Mouse (Mus musculus): Measurements from ENCODE around the gene Rtl6. TPM values are rescaled to one million over a fixed set of nuclear protein-coding genes. Genes with fewer than 3 reads are reported as not detected.

Rtl6 gene
- 1 to 10 TPM; 6.0 to 6.9 TPM for total RNA-seq (2021)
- long read RNA-seq, experiment 1, full-length matches to known transcripts, result 10 of 10 reads
- long read RNA-seq, experiment 1, partial matches to known transcripts, result 0 of 10 reads
- long read RNA-seq, experiment 1, other reads (novel, unspliced or antisense), result 0 of 10 reads
- long read RNA-seq, experiment 2, full-length matches to known transcripts, result 3 of 3 reads
- long read RNA-seq, experiment 2, partial matches to known transcripts, result 0 of 3 reads
- long read RNA-seq, experiment 2, other reads (novel, unspliced or antisense), result 0 of 3 reads

DNA sequence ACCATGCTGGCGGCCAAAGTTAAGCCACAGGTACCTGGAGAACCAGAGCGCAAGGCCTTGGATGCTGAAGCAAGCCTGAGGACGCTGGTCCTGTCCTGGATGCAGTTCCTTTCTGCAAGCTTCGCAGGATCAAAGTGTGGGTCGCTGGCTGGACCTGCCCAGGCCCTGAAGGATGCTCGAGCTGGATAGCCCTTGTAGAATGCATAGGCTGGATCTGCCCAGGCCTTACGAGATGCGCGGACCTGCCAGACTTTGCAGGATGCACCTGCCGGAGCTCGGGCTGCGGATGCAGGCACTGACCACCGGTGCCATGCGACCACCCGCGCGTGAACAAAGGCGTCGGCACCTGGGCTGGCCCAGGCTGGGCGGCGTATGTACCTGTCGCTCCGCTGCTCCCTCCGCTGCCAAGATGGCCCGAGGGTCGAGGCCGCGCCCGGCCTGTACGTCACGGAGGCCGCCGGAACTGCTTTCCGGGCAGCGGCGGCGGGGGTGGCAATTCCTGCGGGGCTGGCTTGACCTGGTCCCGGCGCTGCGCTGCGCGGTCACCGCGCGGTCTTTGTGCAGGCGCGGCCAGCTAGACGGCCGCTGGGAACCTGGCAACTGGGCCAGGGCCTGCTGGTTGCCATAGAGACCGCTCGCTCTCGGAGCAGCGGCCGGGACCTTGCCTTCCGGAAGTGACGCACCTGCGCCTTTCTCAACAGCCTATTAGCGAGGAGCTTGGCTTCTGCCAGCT is at the start of gene Rtl6:
Gene Rtl6 (minus strand): TSS at position 635 of the 733 bp plus-strand sequence.
- peak; percentile 87 to 93 for DNase-seq

DNA sequence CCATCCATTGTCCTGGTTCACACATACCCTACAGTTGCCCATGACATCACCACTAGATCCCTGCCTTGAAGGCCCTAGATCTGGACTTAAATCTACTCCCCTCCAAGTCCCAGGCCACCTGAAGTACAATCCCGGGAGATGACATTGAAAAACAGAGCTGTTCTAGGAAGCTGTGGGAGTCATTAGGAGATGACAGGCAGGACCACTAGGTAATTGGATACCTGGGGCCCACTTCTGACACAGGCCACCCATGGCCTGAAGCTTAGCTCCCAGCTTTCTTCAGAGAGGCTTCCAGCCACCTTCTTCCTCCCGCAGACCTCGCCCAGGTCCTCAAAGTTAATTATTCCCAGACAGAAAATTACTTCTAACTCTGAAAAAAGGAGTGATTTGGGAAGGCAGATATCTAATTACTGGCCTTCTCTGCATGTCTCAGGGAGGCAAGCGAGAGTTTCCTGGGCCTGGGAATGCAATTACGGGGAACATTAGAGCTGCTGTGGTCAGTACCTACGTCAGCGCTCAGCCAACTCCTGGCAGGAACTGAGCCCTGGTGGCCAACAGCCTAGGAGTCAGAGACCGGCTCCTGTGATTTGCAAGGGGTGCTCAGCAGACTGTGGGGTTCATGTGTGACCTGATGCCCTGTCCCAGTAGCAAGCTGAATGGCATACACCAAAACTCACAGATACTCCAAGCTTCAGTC is 45.8 kb upstream of the Rtl6 start:
- DNase-seq, result no peak

DNA sequence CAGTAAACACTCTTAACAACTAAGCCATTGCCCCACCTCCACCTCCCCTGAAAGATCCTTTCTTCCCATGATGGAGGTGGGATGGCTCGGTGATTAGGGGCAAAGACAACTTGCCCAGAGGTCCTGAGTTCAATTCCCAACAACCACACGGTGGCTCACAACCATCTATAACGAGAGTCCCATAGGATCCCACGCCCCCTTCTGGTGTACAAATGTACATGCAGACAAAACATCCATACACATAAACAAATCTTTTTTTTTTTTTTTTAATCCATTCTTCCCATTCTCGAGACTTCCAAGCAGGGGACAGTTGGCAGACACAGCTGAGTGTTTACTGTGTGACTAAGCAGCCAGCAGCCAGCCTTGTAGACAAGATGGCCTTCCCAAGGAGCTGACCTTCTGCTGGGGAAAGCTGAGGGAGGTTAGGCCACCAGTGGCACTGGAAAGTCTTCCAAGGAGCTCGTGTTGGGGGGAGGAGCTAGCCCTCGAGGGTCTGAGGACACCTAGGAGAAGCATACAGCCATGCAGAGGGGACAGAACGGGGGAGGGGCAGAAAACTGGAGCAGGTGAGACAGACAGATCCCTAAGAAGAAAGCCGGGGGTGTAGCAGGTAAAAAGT is 43.5 kb upstream of the Rtl6 start:
- no peak for DNase-seq

DNA sequence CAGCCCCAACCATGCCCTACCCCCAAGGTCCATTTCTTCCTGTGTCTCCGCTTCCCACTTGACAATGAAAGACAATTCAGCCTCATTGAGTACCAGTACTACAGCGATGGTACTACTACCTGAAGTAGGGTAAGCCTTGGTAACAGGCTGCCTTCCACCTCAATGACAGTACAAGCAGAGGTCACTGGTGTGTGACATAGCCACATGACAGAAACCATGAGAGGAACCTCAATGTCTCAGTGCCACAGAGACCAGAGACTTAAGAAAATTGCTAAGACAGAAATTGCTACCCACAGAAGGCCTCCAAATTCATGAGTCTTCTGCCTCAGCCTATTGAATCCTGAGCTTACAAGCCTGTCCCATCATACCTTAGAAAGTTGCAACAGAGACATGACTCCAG is 41.3 kb upstream of the Rtl6 start:
- DNase-seq, result no peak

DNA sequence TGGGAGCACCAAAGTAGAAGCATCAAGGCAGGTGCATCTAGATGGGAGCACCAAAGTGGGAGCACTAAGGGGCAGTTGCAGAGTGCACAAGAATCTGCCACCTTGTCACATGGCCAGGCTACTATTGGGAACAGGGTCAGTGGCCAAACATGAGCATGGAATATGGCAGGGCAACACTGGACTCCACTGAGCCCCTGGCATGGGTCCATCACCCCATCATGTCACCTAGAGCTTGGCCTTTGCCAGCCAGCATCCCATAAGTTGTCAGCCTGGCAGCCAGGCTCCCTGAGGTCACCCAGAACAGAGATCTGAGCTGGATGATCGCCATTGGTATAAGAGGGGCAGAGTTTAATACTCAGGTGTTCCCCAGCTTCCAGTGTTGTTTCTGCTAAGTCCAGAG is 40.2 kb upstream of the Rtl6 start:
- DNase-seq, result no peak

DNA sequence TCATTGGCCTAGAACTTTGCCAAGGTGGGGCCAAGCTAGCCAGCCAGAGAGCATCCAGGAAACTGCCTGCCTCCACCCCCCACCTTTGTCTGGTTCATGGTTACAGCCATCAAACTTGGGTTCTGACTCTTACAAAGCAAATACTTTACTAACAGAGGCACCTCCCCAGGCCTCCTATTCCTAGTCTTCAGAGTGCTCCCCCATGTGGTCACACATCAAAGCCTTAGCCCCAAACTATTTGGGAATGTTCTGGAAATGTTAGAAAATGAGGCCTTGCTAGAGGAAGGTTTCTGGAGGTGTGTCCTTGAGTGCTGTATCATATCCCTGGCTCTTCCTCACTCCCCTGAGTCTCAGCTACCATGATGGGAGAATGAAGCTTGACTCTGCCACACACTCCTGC is 39.4 kb upstream of the Rtl6 start:
- no peak for DNase-seq

DNA sequence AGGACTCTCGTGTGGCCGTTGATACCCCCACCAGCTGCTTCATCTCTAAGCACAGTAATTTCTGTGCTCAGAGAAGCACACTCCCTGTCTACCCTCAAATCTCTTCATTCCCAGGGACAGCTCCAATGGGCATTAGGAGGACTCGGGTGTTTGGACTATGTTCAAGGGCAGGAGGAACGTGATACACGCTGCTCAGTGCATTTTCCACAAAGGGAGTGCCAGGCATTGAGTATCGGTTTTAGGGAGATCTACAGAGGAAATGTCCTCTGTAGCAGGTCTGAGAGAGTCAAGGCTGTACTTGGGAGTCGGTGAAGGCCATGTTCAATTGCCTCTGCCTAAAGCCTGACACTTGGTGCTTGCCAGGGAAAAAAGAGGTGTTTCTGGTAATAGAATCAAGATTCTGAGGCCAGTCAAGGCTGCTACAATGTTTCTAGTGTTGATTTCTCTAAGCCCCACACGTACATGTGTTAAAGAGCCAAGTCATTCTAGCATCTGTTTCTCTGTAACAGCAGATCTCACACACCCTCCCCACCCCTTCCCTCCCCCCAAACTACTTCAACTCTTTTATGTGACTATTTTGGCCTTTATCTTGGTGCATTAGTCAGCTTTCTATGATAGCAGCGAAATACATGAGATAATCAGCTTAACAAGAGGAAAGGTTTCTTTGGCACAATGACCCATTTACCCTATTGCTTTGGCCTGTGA is 37.8 kb upstream of the Rtl6 start:
- DNase-seq, result no peak

DNA sequence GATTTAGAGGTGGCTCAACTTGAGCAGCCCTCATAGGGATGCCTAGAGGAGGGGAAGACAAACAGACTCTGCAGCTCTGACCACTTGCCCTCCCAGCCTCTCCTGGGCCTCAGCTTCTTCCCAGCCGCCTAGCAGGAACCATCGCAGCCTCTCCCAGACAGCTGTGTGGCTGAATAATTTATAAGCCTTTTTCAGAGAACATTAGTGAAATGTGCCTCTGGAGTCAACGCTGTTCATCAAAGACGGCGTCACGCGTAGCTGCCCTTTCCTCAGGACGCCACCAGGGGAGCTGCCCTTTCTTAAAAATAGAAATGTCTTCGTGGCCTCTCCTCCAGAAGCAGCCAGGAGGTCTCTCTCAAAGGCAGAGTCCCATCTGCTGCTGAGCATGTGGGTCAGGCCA is 35.9 kb upstream of the Rtl6 start:
- no peak for DNase-seq

DNA sequence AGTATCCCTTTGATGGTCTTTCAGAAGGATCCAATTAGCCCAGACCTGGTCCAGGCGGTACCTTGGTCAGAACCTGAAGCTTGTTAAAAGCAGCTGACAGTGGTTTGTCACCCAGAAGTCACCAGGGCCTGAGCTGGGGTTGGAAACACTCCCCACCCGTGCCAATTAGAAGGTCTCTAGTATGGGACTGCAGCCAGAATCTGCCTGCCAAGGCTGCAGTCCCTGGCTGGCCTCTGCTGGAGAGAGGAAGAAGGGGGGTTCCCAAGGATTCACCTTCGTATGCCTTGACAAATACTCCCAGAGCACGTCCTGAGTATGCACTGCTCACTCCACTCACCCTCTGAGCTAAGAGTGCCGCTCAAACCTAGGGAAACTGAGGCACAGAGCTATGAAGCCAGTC is 34.6 kb upstream of the Rtl6 start:
- DNase-seq, result peak; percentile 43 to 53

DNA sequence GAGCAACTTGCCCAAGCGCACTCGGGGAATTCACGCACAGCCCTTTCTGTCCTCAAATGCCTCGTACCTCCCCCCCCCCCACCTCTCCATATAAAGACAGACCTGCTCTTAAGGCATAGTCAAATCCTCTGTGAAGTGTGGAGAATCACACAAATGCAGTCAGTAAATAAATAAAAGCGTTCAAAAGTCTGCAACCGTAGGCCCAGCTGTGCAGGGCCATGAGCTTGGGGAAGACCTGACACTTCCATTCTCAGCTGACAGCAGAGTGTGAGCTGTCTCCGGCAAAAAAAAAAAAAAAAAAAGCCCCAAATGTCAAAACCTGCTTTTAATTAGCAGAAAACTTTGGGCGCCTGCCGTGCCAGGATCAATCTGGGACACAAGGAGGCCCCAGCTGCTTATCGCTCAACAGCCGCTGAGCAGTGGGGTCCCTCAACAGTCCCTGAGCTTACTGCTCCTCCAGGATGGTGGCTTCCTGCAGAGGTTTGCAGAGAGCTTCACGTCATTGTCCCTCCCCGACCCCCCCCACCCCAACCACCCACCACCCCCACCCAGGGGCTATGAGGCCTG is 34.0 kb upstream of the Rtl6 start:
- DNase-seq, result no peak

DNA sequence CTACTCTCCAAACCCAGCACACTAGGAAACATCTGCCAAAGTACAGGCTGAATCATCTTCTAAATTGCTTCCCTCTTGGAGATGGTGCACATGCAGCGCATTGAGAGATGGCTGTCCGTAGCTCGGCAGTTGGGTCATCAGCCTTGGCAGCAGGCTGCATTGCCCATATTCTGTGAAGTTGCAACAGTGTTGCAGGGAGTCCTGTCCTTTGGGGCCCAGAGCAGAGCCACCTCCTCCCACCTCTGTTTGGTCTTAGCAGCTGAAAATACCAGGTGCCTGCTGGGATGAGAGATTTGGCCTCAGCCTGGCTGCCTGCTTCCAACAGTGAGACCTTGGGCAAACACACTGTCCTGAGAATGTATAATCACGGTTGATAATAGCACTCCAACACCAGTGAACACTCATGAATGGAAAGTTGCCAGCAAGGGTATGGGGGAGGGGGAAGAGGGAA is 30.8 kb upstream of the Rtl6 start:
- peak in 1 of 2 experiments; percentile 22 for DNase-seq

DNA sequence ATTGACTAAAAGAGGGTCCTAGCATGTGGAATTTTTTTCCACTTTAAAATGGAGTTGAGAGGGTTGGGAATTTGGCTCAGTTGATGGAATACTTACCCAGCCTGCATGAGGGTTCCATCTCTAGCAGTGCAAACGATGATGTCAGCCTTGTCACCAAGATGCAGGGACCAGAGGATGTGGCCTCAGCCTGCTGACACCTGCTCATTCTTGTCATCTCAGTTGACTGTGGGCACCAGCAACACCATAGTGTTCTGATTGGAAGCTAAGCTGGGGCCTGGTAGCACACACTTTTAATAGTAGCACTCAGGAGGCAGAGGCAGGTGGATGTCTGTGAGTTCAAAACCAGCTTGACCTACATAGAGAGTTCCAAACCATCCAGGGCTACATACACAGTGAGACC is 21.0 kb upstream of the Rtl6 start:
- DNase-seq, result no peak

DNA sequence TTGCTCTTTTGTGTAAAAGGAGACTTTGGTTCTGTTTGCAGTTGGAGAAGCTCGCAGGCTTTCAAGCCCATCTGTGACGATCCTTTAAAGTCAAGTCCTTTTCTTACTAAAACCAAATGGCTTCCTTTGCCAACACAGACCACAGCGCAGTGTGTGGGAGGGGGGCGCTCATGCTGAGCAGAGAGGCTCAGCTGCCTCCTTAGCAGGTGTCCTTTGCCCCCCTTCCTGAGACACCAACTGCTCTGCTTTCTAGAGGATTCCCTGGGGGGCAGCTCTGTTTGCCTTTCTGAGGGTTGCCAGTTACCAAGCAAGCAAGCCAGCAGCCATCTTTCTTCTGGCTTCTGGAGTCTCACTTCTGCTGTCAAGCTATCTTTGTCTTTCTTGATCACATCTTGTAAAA is 19.4 kb upstream of the Rtl6 start:
- DNase-seq, result no peak

DNA sequence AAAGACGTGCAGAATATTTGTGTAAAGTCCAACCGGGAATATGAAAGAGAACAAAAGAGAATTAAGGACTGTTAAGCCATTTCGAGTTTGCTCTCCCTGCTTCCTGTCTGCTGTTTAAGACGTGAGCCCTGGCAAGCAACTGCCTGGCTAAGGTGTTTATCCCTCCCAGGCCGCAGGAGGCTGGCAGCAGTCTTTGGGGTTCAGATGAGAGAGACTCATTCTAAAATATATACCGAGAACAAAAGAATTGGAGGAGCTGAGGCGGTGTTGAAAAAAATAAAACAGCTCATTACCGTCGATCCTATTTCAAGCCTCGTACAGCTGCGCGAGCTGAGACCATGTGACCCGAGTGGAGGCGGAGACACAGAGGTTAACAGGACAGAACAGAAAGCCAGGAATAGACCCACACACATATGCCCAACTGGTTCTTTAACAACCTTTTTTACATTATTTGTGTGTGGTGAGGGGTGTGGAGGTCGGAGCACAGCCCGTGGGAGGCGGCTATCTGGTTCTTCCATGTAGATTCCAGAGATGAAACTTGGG is 9.0 kb upstream of the Rtl6 start:
- no peak for DNase-seq

DNA sequence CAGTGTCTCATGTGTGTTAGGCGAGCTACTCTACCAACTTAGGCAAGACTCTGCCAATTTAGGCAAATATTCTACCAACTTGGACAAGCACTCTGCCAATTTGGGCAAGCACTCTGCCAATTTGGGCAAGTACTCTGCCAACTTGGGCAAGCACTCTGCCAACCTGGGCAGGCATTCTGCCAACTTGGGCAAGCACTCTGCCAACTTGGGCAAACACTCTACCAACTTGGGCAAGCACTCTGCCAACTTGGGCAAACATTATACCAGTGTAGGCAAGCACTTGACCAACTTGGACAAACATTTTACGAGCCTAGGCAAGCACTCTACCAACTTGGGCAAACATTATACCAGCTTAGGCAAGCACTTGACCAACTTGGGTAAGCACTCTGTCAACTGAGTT is 3.9 kb upstream of the Rtl6 start:
- no peak for DNase-seq

DNA sequence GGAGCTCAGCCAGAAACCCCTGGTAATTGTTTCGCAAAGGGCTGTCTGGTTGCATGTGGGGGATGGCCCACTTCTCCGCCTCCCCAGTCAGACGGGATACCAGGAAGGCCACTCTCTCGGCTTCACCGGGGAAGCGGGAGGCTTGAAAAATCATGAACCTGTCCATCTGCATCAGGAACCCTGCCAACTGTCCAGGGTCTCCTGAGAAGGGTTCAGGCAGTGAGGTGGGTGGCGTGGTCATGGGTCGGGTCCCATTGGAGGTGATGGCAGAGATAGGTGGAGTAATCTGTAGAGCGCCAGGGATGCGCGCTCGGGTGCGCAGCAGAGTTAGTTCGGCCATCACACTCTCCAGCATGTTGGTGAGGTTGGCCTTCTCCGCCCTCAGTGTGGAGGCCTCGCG is 949 bp downstream of the Rtl6 start:
- no peak for DNase-seq

DNA sequence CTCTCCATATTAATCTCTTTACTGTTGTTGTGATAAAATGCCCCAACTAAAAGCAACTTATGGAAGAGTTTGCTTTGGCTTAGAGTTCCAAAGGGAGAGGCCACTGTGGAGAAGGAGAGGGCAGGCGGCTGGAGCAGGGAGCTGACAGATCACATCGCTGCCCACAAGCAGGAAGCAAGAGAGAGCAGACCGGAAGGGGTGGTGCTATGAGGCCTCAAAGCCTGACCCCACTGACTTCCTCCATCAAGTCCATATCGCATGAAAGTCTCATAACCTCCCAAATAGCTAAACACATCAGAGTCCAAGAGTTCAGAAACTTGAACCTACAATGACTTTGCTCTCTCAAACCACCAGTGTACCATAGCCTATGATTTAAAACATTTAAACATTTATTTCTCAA is 6.6 kb downstream of the Rtl6 start:
- DNase-seq, result no peak

DNA sequence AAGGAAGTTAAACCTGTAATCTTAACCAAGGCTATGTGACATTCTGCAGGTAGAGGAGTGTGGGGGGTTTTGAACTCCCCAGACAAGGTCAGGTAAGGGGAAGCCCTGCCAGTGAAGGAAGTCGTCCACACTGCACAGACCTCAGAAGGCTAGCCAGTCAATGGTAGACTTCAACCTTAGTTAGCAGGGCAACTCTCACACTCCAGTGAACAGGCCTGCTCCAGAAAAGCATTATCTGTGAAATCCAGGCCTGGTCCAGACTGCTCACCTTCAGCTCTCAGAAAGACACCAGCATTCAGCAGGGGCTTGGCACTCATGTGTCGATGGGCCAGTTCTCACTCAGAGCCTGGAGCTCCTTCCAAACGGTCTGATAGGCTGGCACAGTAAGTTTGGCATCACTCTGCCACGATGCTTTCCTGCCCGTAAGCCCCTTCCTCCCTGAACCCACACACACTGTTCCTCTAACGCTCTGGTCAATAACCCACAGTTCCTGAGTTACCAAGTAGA is 8.3 kb downstream of the Rtl6 start:
- DNase-seq, result no peak

DNA sequence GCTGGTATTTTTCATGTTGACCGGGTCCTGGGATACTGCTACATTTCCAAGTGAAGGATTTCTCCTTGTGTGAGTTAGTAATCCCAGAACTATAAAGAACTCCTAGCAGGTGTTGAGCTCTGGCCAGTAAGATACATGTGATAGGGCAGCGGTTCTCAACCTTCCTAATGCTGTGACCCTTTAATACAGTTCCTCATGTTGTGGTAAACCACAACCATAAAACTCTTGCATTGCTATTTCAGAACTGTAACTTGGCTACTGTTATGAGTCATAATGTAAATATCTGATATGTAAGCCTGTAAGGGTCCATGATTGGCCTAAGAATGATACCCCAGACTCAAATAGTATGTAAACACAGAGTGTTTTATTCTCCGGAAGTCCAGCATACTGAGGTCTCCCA is 11.6 kb downstream of the Rtl6 start:
- no peak for DNase-seq

DNA sequence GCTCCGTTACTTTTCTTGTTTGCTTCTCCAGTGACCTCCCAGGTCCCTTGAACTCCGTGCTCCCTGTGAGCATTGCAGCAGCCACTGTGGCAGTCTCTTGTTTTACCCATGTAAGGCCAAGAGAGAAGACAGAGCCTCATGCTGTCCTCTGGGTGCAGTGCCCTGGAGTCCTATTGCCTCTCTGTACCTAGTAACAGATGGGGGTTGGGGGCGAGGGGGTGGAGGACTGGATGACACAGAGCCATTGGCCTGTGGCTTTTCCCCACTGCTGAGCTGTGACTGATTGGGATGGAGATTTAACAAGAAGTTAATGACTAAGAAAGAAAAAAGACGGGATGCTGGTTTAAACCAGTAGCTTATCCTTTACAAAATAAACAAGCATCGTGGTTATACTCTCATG is 16.4 kb downstream of the Rtl6 start:
- no peak for DNase-seq

DNA sequence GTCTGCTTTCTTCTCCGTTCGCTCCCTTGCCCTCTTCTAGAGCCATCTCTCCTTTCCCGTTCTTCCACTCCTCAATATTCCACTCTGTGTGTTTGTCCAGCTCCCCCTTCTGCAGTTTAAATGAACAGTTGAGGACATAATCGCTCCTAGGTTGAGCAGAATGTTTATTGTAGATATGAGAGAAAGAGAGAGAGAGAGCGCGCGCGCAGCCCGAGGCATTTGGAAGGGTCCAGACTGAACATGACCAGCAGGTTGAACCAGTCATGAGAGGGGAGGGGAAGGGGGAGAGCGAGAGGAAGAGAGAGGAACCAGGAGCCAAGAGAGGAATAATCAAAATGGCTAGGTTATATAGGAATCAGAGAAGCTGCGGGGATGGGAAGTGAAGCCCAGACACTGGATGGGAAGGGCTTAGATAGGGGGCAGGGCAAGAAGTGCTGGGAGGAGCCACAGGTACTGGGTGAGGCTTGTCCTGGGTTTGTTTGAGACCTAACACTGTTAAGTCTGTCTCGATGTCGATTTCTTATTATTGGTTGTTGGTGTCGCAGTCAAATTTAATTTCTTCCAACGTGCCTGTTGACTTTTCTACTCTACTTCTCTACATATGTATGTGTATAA is 18.5 kb downstream of the Rtl6 start:
- DNase-seq, result no peak
